Mouse (Mus musculus) kidney, adult 2 months (tissue): ENCODE results near the gene Abcg8.

ENCODE experiments used
- CTCF ChIP-seq: fragments of 200-500 bp; conservative IDR thresholded peaks from 2 replicates; pipeline ENCODE4 v1.5.1; 2011; ENCODE audit warnings: low read depth, mild to moderate bottlenecking, control low read depth, low read length, moderate library complexity, mixed read lengths; ENCODE audit not compliant: insufficient read depth, insufficient read length
- POLR2A ChIP-seq: fragments of 200-500 bp; IDR thresholded peaks from one replicate; pipeline ENCODE4 v1.6.1; 2011; ENCODE audit warnings: low read depth, low read length, control low read depth

DNA sequence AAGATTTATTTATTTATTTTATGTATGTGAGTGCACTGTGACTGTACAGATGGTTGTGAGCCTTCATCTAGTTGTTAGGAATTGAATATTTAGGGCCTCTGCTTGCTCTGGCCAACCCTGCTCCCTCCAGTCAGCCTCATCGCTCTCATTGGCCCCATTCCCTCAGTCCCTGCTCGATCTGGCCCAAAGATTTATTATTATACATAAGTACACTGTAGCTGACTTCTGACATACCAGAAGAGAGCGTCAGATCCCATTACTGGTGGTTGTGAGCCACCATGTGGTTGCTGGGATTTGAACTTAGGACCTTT, 18.7 kb upstream of the Abcg8 start:
- TF ChIP-seq CTCF (no peak), POLR2A (no peak)
